Mouse (Mus musculus) kidney, adult 2 months (tissue): ENCODE measurements around the gene 1110008P14Rik.

Experiments used
- CTCF ChIP-seq: fragments of 200-500 bp; conservative IDR thresholded peaks from 2 replicates; pipeline ENCODE4 v1.5.1; 2011; ENCODE audit warnings: low read depth, mild to moderate bottlenecking, control low read depth, low read length, moderate library complexity, mixed read lengths; ENCODE audit not compliant: insufficient read depth, insufficient read length
- POLR2A ChIP-seq: fragments of 200-500 bp; IDR thresholded peaks from one replicate; pipeline ENCODE4 v1.6.1; 2011; ENCODE audit warnings: low read depth, low read length, control low read depth

- TF ChIP-seq CTCF (no peak), POLR2A (no peak)
These were observed 25.5 kb upstream of the 1110008P14Rik start for GRCm38 (mm10) chr2:32407144-32407824.
